Mouse (Mus musculus) lung, adult 18-20 months (tissue): ENCODE measurements around the gene Timm13.

Experiments used
- DNase-seq, 2 experiments: peaks; one replicate each; pipeline ENCODE4 v3.0.0; 2022; ENCODE audit warnings: mixed read lengths in 2 of 2

Gene Timm13

GRCm38 (mm10) chr10:80904004-80904693, 3.4 kb upstream of the Timm13 start:
- peak in 1 of 2 experiments; percentile 19 for DNase-seq

- no peak for DNase-seq
Observed at GRCm38 (mm10) chr10:80903282-80903681, 2.5 kb upstream of the Timm13 start.

GRCm38 (mm10) chr10:80902273-80902940, 1.6 kb upstream of the Timm13 start:
- no peak for DNase-seq

GRCm38 (mm10) chr10:80901409-80902272, 872 bp upstream of the Timm13 start:
- no peak for DNase-seq

- DNase-seq: no peak
Observed at GRCm38 (mm10) chr10:80899591-80900317, 1.0 kb downstream of the Timm13 start.

GRCm38 (mm10) chr10:80899074-80899473, 1.7 kb downstream of the Timm13 start:
- DNase-seq: no peak

- no peak for DNase-seq
Observed at GRCm38 (mm10) chr10:80897861-80898510, 2.8 kb downstream of the Timm13 start.

- DNase-seq: no peak
Observed at GRCm38 (mm10) chr10:80896581-80897485, 3.9 kb downstream of the Timm13 start.

- no peak for DNase-seq
Observed at GRCm38 (mm10) chr10:80895697-80896096, 5.1 kb downstream of the Timm13 start.

- no peak for DNase-seq
Observed at GRCm38 (mm10) chr10:80895100-80895499, 5.7 kb downstream of the Timm13 start.

- DNase-seq: peak; percentile 62 to 65
Observed at GRCm38 (mm10) chr10:80887181-80887580, 13.6 kb downstream of the Timm13 start.

GRCm38 (mm10) chr10:80881301-80881700, 19.5 kb downstream of the Timm13 start:
- peak; percentile 64 for DNase-seq

GRCm38 (mm10) chr10:80880901-80881300, 19.9 kb downstream of the Timm13 start:
- no peak for DNase-seq

- DNase-seq: peak; percentile 44 to 58
Observed at GRCm38 (mm10) chr10:80880131-80880641, 20.6 kb downstream of the Timm13 start.

GRCm38 (mm10) chr10:80876594-80876993, 24.2 kb downstream of the Timm13 start:
- DNase-seq: no peak

GRCm38 (mm10) chr10:80876028-80876427, 24.7 kb downstream of the Timm13 start:
- peak; percentile 43 to 55 for DNase-seq

GRCm38 (mm10) chr10:80874035-80874434, 26.7 kb downstream of the Timm13 start:
- no peak for DNase-seq

- DNase-seq: no peak
Observed at GRCm38 (mm10) chr10:80871581-80871980, 29.2 kb downstream of the Timm13 start, which contains the start of gene Tmprss9. Gene Tmprss9 (plus strand): TSS chr10:80871848.

- no peak for DNase-seq
Observed at GRCm38 (mm10) chr10:80870993-80871392, 29.8 kb downstream of the Timm13 start.

- no peak for DNase-seq
Observed at GRCm38 (mm10) chr10:80864446-80864845, 36.3 kb downstream of the Timm13 start.

- DNase-seq: no peak
Observed at GRCm38 (mm10) chr10:80862305-80862704, 38.5 kb downstream of the Timm13 start.
